Mouse (Mus musculus): Measurements from ENCODE around the gene Ric1. TPM values are rescaled to one million over a fixed set of nuclear protein-coding genes. Genes with fewer than 3 reads are reported as not detected.

Gene Ric1
- polyA plus RNA-seq (2012; rRNA removed): 28.0 and 30.8 TPM in 2 replicates

GRCm38 (mm10) chr19:29521637-29522435 lies at the start of gene Ric1:
Gene Ric1 (plus strand): TSS chr19:29522282.
- 1% methylated on average over 71 of the region's 80 CpGs for WGBS

DNA sequence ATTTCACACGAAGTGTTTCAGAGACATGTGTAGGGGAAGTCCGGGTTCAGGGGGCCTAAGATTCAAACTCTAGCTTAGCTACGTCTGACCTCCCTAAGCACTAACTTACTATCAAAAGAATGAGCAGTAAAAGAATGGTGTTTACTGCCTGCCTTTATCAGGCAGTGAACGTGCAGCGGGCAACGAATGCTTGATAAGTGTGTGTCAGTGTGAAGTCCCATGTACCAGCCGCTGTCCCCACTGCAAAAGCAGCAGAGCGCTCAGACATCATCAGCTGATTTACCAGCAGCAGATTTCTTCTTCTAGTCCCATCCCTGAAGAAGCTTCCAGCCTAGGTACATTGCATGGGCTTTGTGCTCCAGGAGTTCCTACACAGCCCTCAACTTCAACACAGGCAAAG lies 49.7 kb upstream of the Ric1 start:
- WGBS: 90% methylated on average over 8 of the region's 8 CpGs
- TF ChIP-seq POLR2A (IDR thresholded peaks at IDR 0.05; ENCODE audit: borderline replicate concordance, insufficient read depth, low read length) (no peak), CTCF (IDR thresholded peaks at IDR 0.05; ENCODE audit: borderline replicate concordance, insufficient read depth, low read depth, low read length) (no peak)
- no peaks in the 10 kb centered on the region for H3K4me1 ChIP-seq (ENCODE audit: control insufficient read depth, insufficient read depth, low read length)

More at GRCm38 (mm10) chr19:29521637-29522435, at the start of gene Ric1:
- H3K27me3 ChIP-seq (ENCODE audit: control insufficient read depth, insufficient read depth, low read length): no peaks in the 10 kb centered on the region
- peak; percentile 93 for TF ChIP-seq POLR2A (IDR thresholded peaks at IDR 0.05; ENCODE audit: borderline replicate concordance, insufficient read depth, low read length)
- no peak for TF ChIP-seq CTCF (IDR thresholded peaks at IDR 0.05; ENCODE audit: borderline replicate concordance, insufficient read depth, low read depth, low read length)
- peak within 1 kb of the TSS; percentile 84 for H3K27ac ChIP-seq (ENCODE audit: insufficient read depth, low read length)
- peak within 1 kb of the TSS; percentile 78 for H3K4me3 ChIP-seq (replicated peaks; ENCODE audit: insufficient read depth, low read depth, low read length)
- no peaks in the 10 kb centered on the region for H3K4me1 ChIP-seq (ENCODE audit: control insufficient read depth, insufficient read depth, low read length)
- DNase-seq: peak; percentile 91

GRCm38 (mm10) chr19:29472946-29473345 lies 49.1 kb upstream of the Ric1 start:
- TF ChIP-seq CTCF (IDR thresholded peaks at IDR 0.05; ENCODE audit: borderline replicate concordance, insufficient read depth, low read depth, low read length) (no peak), POLR2A (IDR thresholded peaks at IDR 0.05; ENCODE audit: borderline replicate concordance, insufficient read depth, low read length) (no peak)
- Histone ChIP-seq H3K4me3 (replicated peaks; ENCODE audit: insufficient read depth, low read depth, low read length) (no peak overlapping the region), H3K27ac (ENCODE audit: insufficient read depth, low read length) (no peak overlapping the region), H3K27me3 (ENCODE audit: control insufficient read depth, insufficient read depth, low read length) (no peaks in the 10 kb centered on the region), H3K4me1 (ENCODE audit: control insufficient read depth, insufficient read depth, low read length) (no peaks in the 10 kb centered on the region)
- WGBS: 91% methylated on average over 5 of the region's 5 CpGs
- DNase-seq: no peak

More for the DNA sequence above, 49.7 kb upstream of the Ric1 start:
- no peak overlapping the region for H3K27ac ChIP-seq (ENCODE audit: insufficient read depth, low read length)
- no peak overlapping the region for H3K4me3 ChIP-seq (replicated peaks; ENCODE audit: insufficient read depth, low read depth, low read length)
- no peaks in the 10 kb centered on the region for H3K27me3 ChIP-seq (ENCODE audit: control insufficient read depth, insufficient read depth, low read length)
- no peak for DNase-seq

- Histone ChIP-seq H3K4me1 (ENCODE audit: control insufficient read depth, insufficient read depth, low read length) (no peaks in the 10 kb centered on the region), H3K4me3 (replicated peaks; ENCODE audit: insufficient read depth, low read depth, low read length) (no peak overlapping the region), H3K27ac (ENCODE audit: insufficient read depth, low read length) (no peak overlapping the region), H3K27me3 (ENCODE audit: control insufficient read depth, insufficient read depth, low read length) (no peaks in the 10 kb centered on the region)
- DNase-seq: no peak
- no peak for TF ChIP-seq POLR2A (IDR thresholded peaks at IDR 0.05; ENCODE audit: borderline replicate concordance, insufficient read depth, low read length)
- 66% methylated on average over 2 of the region's 2 CpGs for WGBS
Observed at GRCm38 (mm10) chr19:29474803-29475202, 47.3 kb upstream of the Ric1 start.

DNA sequence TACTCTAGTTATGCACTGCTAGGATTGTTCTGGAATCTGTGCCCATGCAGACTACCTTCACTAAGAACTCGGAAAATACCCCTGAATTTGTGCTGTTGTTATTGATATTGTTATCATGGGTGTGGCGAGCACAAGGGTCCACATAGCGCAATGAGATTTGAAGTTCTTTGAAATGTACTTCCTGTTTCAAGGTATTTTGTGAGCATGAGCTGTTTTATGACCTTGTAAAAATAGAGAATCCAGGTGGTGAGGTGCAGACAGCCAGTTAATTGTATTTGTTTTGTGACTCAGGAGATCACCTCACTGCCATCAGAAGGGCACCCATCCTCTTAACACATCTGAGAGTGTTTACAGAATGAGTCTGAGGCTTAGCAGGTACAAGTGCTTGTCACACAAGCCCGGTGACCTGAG lies 46.9 kb upstream of the Ric1 start:
- no peaks in the 10 kb centered on the region for H3K4me1 ChIP-seq (ENCODE audit: control insufficient read depth, insufficient read depth, low read length)

GRCm38 (mm10) chr19:29478598-29478997 lies 43.5 kb upstream of the Ric1 start:
- 11% methylated on average over 4 of the region's 4 CpGs for WGBS
- DNase-seq: no peak
- Histone ChIP-seq H3K4me1 (ENCODE audit: control insufficient read depth, insufficient read depth, low read length) (no peaks in the 10 kb centered on the region), H3K27me3 (ENCODE audit: control insufficient read depth, insufficient read depth, low read length) (no peaks in the 10 kb centered on the region), H3K4me3 (replicated peaks; ENCODE audit: insufficient read depth, low read depth, low read length) (no peak overlapping the region), H3K27ac (ENCODE audit: insufficient read depth, low read length) (no peak overlapping the region)
- TF ChIP-seq POLR2A (IDR thresholded peaks at IDR 0.05; ENCODE audit: borderline replicate concordance, insufficient read depth, low read length) (no peak), CTCF (IDR thresholded peaks at IDR 0.05; ENCODE audit: borderline replicate concordance, insufficient read depth, low read depth, low read length) (no peak)

More for the DNA sequence above, 46.9 kb upstream of the Ric1 start:
- Histone ChIP-seq H3K4me3 (replicated peaks; ENCODE audit: insufficient read depth, low read depth, low read length) (no peak overlapping the region), H3K27ac (ENCODE audit: insufficient read depth, low read length) (no peak overlapping the region), H3K27me3 (ENCODE audit: control insufficient read depth, insufficient read depth, low read length) (no peaks in the 10 kb centered on the region)
- 92% methylated on average over 4 of the region's 4 CpGs for WGBS
- no peak for DNase-seq
- TF ChIP-seq POLR2A (IDR thresholded peaks at IDR 0.05; ENCODE audit: borderline replicate concordance, insufficient read depth, low read length) (no peak), CTCF (IDR thresholded peaks at IDR 0.05; ENCODE audit: borderline replicate concordance, insufficient read depth, low read depth, low read length) (no peak)

- H3K4me1 ChIP-seq (ENCODE audit: control insufficient read depth, insufficient read depth, low read length): no peaks in the 10 kb centered on the region
- no peak overlapping the region for H3K27ac ChIP-seq (ENCODE audit: insufficient read depth, low read length)
- 48% methylated on average over 6 of the region's 6 CpGs for WGBS
- DNase-seq: no peak
- no peak overlapping the region for H3K4me3 ChIP-seq (replicated peaks; ENCODE audit: insufficient read depth, low read depth, low read length)
- no peaks in the 10 kb centered on the region for H3K27me3 ChIP-seq (ENCODE audit: control insufficient read depth, insufficient read depth, low read length)
- TF ChIP-seq CTCF (IDR thresholded peaks at IDR 0.05; ENCODE audit: borderline replicate concordance, insufficient read depth, low read depth, low read length) (no peak), POLR2A (IDR thresholded peaks at IDR 0.05; ENCODE audit: borderline replicate concordance, insufficient read depth, low read length) (no peak)
Observed at GRCm38 (mm10) chr19:29481578-29481977, 40.5 kb upstream of the Ric1 start.

DNA sequence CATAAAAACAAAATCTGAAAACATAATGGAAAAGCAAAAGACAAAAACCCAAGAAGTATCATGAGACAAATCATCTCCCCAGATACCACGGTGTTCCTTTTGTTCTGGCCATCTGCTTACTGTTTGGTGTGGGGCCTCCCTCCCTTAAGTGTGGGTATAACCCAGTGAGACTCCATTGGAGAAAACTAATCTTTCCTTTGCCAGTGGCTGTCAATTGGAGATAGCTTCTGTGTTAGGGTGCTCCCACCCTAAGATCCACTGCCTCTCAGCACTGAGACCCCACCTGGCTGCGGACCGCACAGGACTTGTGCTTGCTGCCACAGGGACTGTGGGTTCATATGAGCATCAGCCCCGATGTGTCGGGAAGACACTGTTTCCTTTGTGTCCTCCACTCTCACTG lies 39.9 kb upstream of the Ric1 start:
- DNase-seq: no peak
- TF ChIP-seq POLR2A (IDR thresholded peaks at IDR 0.05; ENCODE audit: borderline replicate concordance, insufficient read depth, low read length): no peak
- TF ChIP-seq CTCF (IDR thresholded peaks at IDR 0.05; ENCODE audit: borderline replicate concordance, insufficient read depth, low read depth, low read length): no peak
- Histone ChIP-seq H3K27ac (ENCODE audit: insufficient read depth, low read length) (no peak overlapping the region), H3K4me3 (replicated peaks; ENCODE audit: insufficient read depth, low read depth, low read length) (no peak overlapping the region), H3K4me1 (ENCODE audit: control insufficient read depth, insufficient read depth, low read length) (no peaks in the 10 kb centered on the region), H3K27me3 (ENCODE audit: control insufficient read depth, insufficient read depth, low read length) (no peaks in the 10 kb centered on the region)
- WGBS: 54% methylated on average over 5 of the region's 5 CpGs

Measured in cerebellum, adult 2 months (tissue).